Mouse (Mus musculus): Measurements from ENCODE around the gene Ngrn. TPM values are rescaled to one million over a fixed set of nuclear protein-coding genes. Genes with fewer than 3 reads are reported as not detected.

The Ngrn gene
- 52.2 and 52.5 TPM in 2 replicates for polyA plus RNA-seq (2015; fragmentation: Nextera tagmentation; extraction: Ambion mirVana)

- WGBS, result 26% methylated on average over 40 of the region's 40 CpGs
- H3K4me1 ChIP-seq, result peaks cover 13% of the 10 kb centered on the region
- peak within 1 kb of the TSS; percentile 83 for H3K27ac ChIP-seq
- peaks cover 33% of the 10 kb centered on the region for H3K27me3 ChIP-seq
- peaks cover 25% of the 10 kb centered on the region for H3K36me3 ChIP-seq
- peak within 1 kb of the TSS; percentile 89 for H3K4me3 ChIP-seq
- ATAC-seq (ENCODE audit: insufficient number of reproducible peaks, insufficient read depth, low FRiP score, low TSS enrichment, low read depth), result peak; percentile 69
- H3K9ac ChIP-seq, result peak within 1 kb of the TSS; percentile 91
- no peaks in the 10 kb centered on the region for H3K9me3 ChIP-seq
- H3K4me2 ChIP-seq, result peak within 1 kb of the TSS; percentile 86
Measured at GRCm38 (mm10) chr7:80260625-80261371, at the start of gene Ngrn. TSS of gene Ngrn (plus strand) at chr7:80261215.

GRCm38 (mm10) chr7:80213604-80214003 is 47.4 kb upstream of the Ngrn start:
- no peaks in the 10 kb centered on the region for H3K9me3 ChIP-seq
- H3K36me3 ChIP-seq, result peaks cover 49% of the 10 kb centered on the region
- H3K4me2 ChIP-seq, result no peak overlapping the region
- H3K4me3 ChIP-seq, result no peak overlapping the region
- no peak overlapping the region for H3K27ac ChIP-seq
- 84% methylated on average over 7 of the region's 7 CpGs for WGBS
- H3K4me1 ChIP-seq, result peaks cover 19% of the 10 kb centered on the region
- no peak for ATAC-seq (ENCODE audit: insufficient number of reproducible peaks, insufficient read depth, low FRiP score, low TSS enrichment, low read depth)
- H3K27me3 ChIP-seq, result no peaks in the 10 kb centered on the region
- no peak overlapping the region for H3K9ac ChIP-seq

GRCm38 (mm10) chr7:80214459-80214858 is 46.6 kb upstream of the Ngrn start:
- whole genome bisulfite sequencing, result 68% methylated on average over 8 of the region's 8 CpGs
- H3K4me3 ChIP-seq, result no peak overlapping the region
- H3K27ac ChIP-seq, result 0 out of 2 replicates have a peak overlapping the region, but pooled peaks have one; percentile 60
- H3K9ac ChIP-seq, result 0 out of 2 replicates have a peak overlapping the region, but pooled peaks have one; percentile 58
- no peak overlapping the region for H3K4me2 ChIP-seq
- peaks cover 11% of the 10 kb centered on the region for H3K4me1 ChIP-seq
- H3K27me3 ChIP-seq, result no peaks in the 10 kb centered on the region
- peaks cover 58% of the 10 kb centered on the region for H3K36me3 ChIP-seq
- no peak for ATAC-seq (ENCODE audit: insufficient number of reproducible peaks, insufficient read depth, low FRiP score, low TSS enrichment, low read depth)
- no peaks in the 10 kb centered on the region for H3K9me3 ChIP-seq

GRCm38 (mm10) chr7:80215398-80215797 is 45.6 kb upstream of the Ngrn start:
- WGBS, result 12% methylated on average over 4 of the region's 4 CpGs

GRCm38 (mm10) chr7:80216566-80216965 is 44.4 kb upstream of the Ngrn start:
- peaks cover 79% of the 10 kb centered on the region for H3K36me3 ChIP-seq
- H3K27me3 ChIP-seq, result no peaks in the 10 kb centered on the region
- no peak overlapping the region for H3K4me3 ChIP-seq
- no peak overlapping the region for H3K4me2 ChIP-seq
- no peak overlapping the region for H3K27ac ChIP-seq
- ATAC-seq (ENCODE audit: insufficient number of reproducible peaks, insufficient read depth, low FRiP score, low TSS enrichment, low read depth), result no peak
- 80% methylated on average over 8 of the region's 8 CpGs for WGBS
- no peak overlapping the region for H3K9ac ChIP-seq
- H3K4me1 ChIP-seq, result peaks cover 4% of the 10 kb centered on the region; the same call in 1 of the 2 replicates
- no peaks in the 10 kb centered on the region for H3K9me3 ChIP-seq

More at GRCm38 (mm10) chr7:80215398-80215797, 45.6 kb upstream of the Ngrn start:
- H3K36me3 ChIP-seq, result peaks cover 67% of the 10 kb centered on the region
- peak; percentile 73; the same call in 1 of the 2 replicates for ATAC-seq (ENCODE audit: insufficient number of reproducible peaks, insufficient read depth, low FRiP score, low TSS enrichment, low read depth)
- no peaks in the 10 kb centered on the region for H3K27me3 ChIP-seq
- no peak overlapping the region for H3K4me2 ChIP-seq
- H3K9me3 ChIP-seq, result no peaks in the 10 kb centered on the region
- peak overlapping the region; percentile 60 for H3K27ac ChIP-seq
- peak overlapping the region; percentile 58 for H3K9ac ChIP-seq
- no peak overlapping the region for H3K4me3 ChIP-seq
- H3K4me1 ChIP-seq, result peaks cover 4% of the 10 kb centered on the region; the same call in 1 of the 2 replicates

- H3K27ac ChIP-seq, result no peak overlapping the region
- H3K4me1 ChIP-seq, result peaks cover 4% of the 10 kb centered on the region; the same call in 1 of the 2 replicates
- WGBS, result 89% methylated on average over 9 of the region's 9 CpGs
- H3K4me2 ChIP-seq, result no peak overlapping the region
- H3K27me3 ChIP-seq, result no peaks in the 10 kb centered on the region
- H3K9me3 ChIP-seq, result no peaks in the 10 kb centered on the region
- ATAC-seq (ENCODE audit: insufficient number of reproducible peaks, insufficient read depth, low FRiP score, low TSS enrichment, low read depth), result no peak
- no peak overlapping the region for H3K4me3 ChIP-seq
- H3K9ac ChIP-seq, result no peak overlapping the region
- H3K36me3 ChIP-seq, result peaks cover 87% of the 10 kb centered on the region
Measured at GRCm38 (mm10) chr7:80218666-80219065, 42.3 kb upstream of the Ngrn start.

- WGBS, result 94% methylated on average over 9 of the region's 9 CpGs
- Histone ChIP-seq H3K4me2 (no peak overlapping the region), H3K4me3 (no peak overlapping the region), H3K9me3 (no peaks in the 10 kb centered on the region), H3K27me3 (no peaks in the 10 kb centered on the region), H3K9ac (no peak overlapping the region), H3K36me3 (peaks cover 93% of the 10 kb centered on the region), H3K27ac (no peak overlapping the region), H3K4me1 (peaks cover under 1% of the 10 kb centered on the region; the same call in 1 of the 2 replicates)
- ATAC-seq (ENCODE audit: insufficient number of reproducible peaks, insufficient read depth, low FRiP score, low TSS enrichment, low read depth), result no peak
Measured at GRCm38 (mm10) chr7:80220237-80220797, 40.7 kb upstream of the Ngrn start.

GRCm38 (mm10) chr7:80221179-80221750 is 39.8 kb upstream of the Ngrn start:
- Histone ChIP-seq H3K27me3 (no peaks in the 10 kb centered on the region), H3K9me3 (no peaks in the 10 kb centered on the region), H3K27ac (no peak overlapping the region), H3K36me3 (peaks cover 94% of the 10 kb centered on the region), H3K4me1 (no peaks in the 10 kb centered on the region), H3K4me3 (no peak overlapping the region), H3K4me2 (no peak overlapping the region), H3K9ac (no peak overlapping the region)
- WGBS, result 88% methylated on average over 4 of the region's 4 CpGs
- no peak for ATAC-seq (ENCODE audit: insufficient number of reproducible peaks, insufficient read depth, low FRiP score, low TSS enrichment, low read depth)

- 93% methylated on average over 4 of the region's 4 CpGs for WGBS
- H3K4me3 ChIP-seq, result no peak overlapping the region
- H3K4me2 ChIP-seq, result no peak overlapping the region
- no peak overlapping the region for H3K9ac ChIP-seq
- H3K4me1 ChIP-seq, result peaks cover 9% of the 10 kb centered on the region
- ATAC-seq (ENCODE audit: insufficient number of reproducible peaks, insufficient read depth, low FRiP score, low TSS enrichment, low read depth), result no peak
- H3K27ac ChIP-seq, result no peak overlapping the region
- H3K9me3 ChIP-seq, result no peaks in the 10 kb centered on the region
- H3K27me3 ChIP-seq, result 0 out of 2 replicates have a peak, but pooled peaks cover 4% of the 10 kb centered on the region
- peaks cover 58% of the 10 kb centered on the region for H3K36me3 ChIP-seq
Measured at GRCm38 (mm10) chr7:80227065-80227464, 34.0 kb upstream of the Ngrn start.

GRCm38 (mm10) chr7:80230196-80230595 is 30.8 kb upstream of the Ngrn start:
- Histone ChIP-seq H3K9me3 (no peaks in the 10 kb centered on the region), H3K27ac (no peak overlapping the region), H3K27me3 (0 out of 2 replicates have a peak, but pooled peaks cover 4% of the 10 kb centered on the region), H3K4me1 (peaks cover 21% of the 10 kb centered on the region), H3K36me3 (peaks cover 32% of the 10 kb centered on the region), H3K9ac (no peak overlapping the region), H3K4me3 (no peak overlapping the region), H3K4me2 (no peak overlapping the region)
- ATAC-seq (ENCODE audit: insufficient number of reproducible peaks, insufficient read depth, low FRiP score, low TSS enrichment, low read depth), result no peak
- 77% methylated on average over 6 of the region's 6 CpGs for WGBS

- peak; percentile 37; the same call in 1 of the 2 replicates for ATAC-seq (ENCODE audit: insufficient number of reproducible peaks, insufficient read depth, low FRiP score, low TSS enrichment, low read depth)
- Histone ChIP-seq H3K4me1 (peaks cover 25% of the 10 kb centered on the region), H3K36me3 (peaks cover 15% of the 10 kb centered on the region), H3K9ac (peak overlapping the region; percentile 83), H3K4me3 (peak overlapping the region; percentile 72), H3K27ac (peak overlapping the region; percentile 24; the same call in 1 of the 2 replicates), H3K9me3 (no peaks in the 10 kb centered on the region), H3K27me3 (0 out of 2 replicates have a peak, but pooled peaks cover 4% of the 10 kb centered on the region), H3K4me2 (peak overlapping the region; percentile 87)
- WGBS, result 2% methylated on average over 29 of the region's 29 CpGs
Measured at GRCm38 (mm10) chr7:80231971-80232488, 29.0 kb upstream of the Ngrn start.
